Mouse (Mus musculus) embryonic facial prominence, embryonic 10.5 days (tissue): Measurements from ENCODE around the gene Kmt5a. TPM values are rescaled to one million over a fixed set of nuclear protein-coding genes. Genes with fewer than 3 reads are reported as not detected.
A peak's percentile ranks its signal among the peaks of the same experiment; 100 is the strongest.
"Not testable (repeated sequence)": the region's sequence is repeated elsewhere in the genome, so short reads cannot be mapped to it uniquely, and the experiment has no call there.

Experiments used
- DNase-seq: peaks from one replicate; pipeline ENCODE4 v3.0.0-alpha.2; 2017; ENCODE audit warnings: low spot score
- H3K27ac ChIP-seq: fragments of 300-500 bp; sonication (generic); replicated peaks from 2 replicates; pipeline ENCODE4 v1.5.1; 2016; ENCODE audit warnings: mild to moderate bottlenecking
- H3K27me3 ChIP-seq: fragments of 300-500 bp; sonication (generic); replicated peaks from 2 replicates; pipeline ENCODE4 v1.6.1; 2016; ENCODE audit warnings: low read depth, mild to moderate bottlenecking; ENCODE audit not compliant: poor library complexity, severe bottlenecking
- H3K36me3 ChIP-seq: fragments of 300-500 bp; sonication (generic); replicated peaks from 2 replicates; pipeline ENCODE4 v1.6.1; 2016; ENCODE audit warnings: mild to moderate bottlenecking, moderate library complexity
- H3K4me1 ChIP-seq: fragments of 300-500 bp; sonication (generic); 2 replicates; pipeline ENCODE4 v1.6.1; 2016
- H3K4me3 ChIP-seq: fragments of 300-500 bp; sonication (generic); 2 replicates; pipeline ENCODE4 v1.5.1; 2016; ENCODE audit warnings: mild to moderate bottlenecking, moderate library complexity
- H3K9me3 ChIP-seq: fragments of 300-500 bp; sonication (generic); 2 replicates; pipeline ENCODE4 v1.6.1; 2016; ENCODE audit warnings: mild to moderate bottlenecking
- WGBS: fragments of 180-500 bp; shearing (Covaris S2); methylation state at CpG from one replicate; pipeline ENCODE4 v1.1.7; 2016; 5-methylcytosine and 5-hydroxymethylcytosine counted together
- polyA plus RNA-seq: library from polyadenylated mRNA; unstranded; fragments of >200 nt; fragmentation: Nextera tagmentation; extraction: Ambion mirVana; gene quantifications from 2 replicates; pipeline ENCODE4 v1.2.1, GENCODE M21; 2016

The Kmt5a gene
- polyA plus RNA-seq, 1 experiment from 2014 or later = 48.5 TPM

DNA sequence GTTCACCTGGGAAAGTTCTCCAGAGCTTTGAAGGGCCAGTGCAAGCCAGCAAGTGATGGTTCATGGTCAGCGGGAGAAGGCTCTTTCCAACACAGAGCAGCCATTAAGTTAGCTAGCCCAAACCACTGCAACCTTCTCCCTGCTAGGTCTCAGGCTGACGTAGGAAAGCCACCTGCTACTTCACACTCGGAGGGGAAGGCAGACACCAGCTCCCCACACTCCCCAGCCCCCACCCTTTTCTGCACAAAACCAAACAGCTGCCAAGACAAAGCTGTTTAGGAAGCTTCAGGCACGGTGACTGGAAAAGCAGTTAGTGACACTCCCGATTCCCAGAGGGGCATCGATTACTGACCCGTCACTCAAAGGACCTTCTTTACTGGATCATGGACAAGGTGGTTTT is 55.8 kb downstream of the Kmt5a start:
- WGBS = 71% methylated on average over 7 of the region's 7 CpGs
- no peak overlapping the region for H3K27ac ChIP-seq
- H3K36me3 ChIP-seq = peaks cover 96% of the 10 kb centered on the region

DNA sequence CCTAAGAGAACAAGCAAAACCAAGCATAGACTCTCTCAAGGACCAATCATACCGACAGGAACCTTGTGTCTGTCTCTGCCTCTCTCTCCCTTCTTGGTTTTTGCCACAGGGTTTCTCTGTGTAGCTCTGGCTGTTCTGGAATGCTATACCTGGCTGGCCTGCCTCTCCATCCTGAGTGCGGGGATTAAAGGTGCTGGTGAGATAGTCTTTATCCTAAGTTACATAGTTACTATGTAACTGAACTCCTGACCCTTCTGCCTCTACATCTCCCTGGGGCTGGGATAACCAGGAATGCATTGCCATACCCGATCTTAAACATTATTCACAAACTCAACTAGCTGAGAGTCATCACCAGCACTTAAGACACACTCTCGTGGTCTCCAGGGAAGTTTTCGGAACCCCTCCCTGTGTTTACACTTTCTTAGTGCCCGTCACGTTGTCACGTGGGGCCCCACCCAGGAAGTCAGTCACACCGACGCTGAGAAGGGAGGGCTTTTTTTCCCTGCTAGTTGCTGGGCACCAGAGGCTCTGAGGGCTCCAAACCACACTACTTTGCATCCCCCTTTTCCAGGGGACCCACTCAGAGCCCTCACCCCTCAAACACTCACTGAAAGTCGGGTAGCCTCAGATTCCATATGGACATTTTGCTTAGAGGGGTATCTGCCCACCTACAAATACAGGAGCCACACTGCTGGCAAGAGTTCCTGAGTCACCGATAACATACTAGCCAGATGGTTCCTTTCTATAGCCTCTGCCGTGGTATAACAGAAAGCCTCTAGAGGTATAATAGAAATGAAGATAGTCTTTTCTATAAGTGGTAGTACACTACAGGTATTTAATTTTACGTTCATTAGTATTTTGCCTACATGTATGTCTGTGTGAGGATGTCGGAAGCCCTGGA is 57.1 kb downstream of the Kmt5a start:
- H3K27ac ChIP-seq = no peak overlapping the region
- no peak overlapping the region for H3K4me3 ChIP-seq
- H3K4me1 ChIP-seq = peaks cover 21% of the 10 kb centered on the region
- H3K36me3 ChIP-seq = peaks cover 96% of the 10 kb centered on the region
- no peaks in the 10 kb centered on the region for H3K9me3 ChIP-seq
- DNase-seq = no peak
- H3K27me3 ChIP-seq = no peaks in the 10 kb centered on the region
- WGBS = 80% methylated on average over 15 of the region's 15 CpGs

More for the DNA sequence above, 55.8 kb downstream of the Kmt5a start:
- Histone ChIP-seq H3K4me1 (peaks cover 21% of the 10 kb centered on the region), H3K27me3 (no peaks in the 10 kb centered on the region), H3K4me3 (no peak overlapping the region), H3K9me3 (no peaks in the 10 kb centered on the region)
- no peak for DNase-seq

DNA sequence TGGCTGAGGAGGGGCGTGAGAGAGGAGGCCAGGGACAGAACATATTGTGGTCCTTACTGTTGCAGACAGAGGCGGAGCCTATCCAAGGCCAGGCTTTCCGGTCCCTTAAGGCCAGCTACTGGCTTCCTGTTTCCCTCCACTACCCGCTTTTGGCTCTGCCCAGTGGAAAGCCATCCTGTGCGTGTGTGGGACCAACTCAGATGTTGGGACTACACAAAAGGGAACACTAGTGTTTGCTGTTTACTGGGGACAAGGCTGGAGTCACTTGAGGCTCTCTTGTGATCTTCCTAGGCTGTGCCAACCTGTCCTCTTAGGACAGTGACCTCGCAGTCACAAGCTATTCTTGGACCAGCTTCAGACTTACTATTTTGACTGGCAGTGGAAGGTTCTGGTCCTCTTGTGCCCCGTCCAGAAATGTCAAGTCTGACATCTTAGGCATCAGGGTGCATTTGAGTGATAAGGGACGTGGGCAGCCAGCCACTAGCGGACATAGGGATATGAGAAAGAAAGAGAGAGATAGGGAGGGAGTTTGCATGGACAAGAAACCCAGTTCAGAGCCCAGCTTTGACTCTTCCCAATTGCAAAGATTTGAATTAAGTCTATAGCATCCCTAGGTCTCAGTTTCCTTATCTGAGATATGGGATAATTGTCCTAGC is 58.6 kb downstream of the Kmt5a start:
- Histone ChIP-seq H3K4me1 (peaks cover 21% of the 10 kb centered on the region), H3K27me3 (no peaks in the 10 kb centered on the region), H3K4me3 (no peak overlapping the region), H3K27ac (no peak overlapping the region), H3K36me3 (peaks cover 96% of the 10 kb centered on the region), H3K9me3 (no peaks in the 10 kb centered on the region)
- DNase-seq = no peak
- WGBS = 66% methylated on average over 9 of the region's 9 CpGs

DNA sequence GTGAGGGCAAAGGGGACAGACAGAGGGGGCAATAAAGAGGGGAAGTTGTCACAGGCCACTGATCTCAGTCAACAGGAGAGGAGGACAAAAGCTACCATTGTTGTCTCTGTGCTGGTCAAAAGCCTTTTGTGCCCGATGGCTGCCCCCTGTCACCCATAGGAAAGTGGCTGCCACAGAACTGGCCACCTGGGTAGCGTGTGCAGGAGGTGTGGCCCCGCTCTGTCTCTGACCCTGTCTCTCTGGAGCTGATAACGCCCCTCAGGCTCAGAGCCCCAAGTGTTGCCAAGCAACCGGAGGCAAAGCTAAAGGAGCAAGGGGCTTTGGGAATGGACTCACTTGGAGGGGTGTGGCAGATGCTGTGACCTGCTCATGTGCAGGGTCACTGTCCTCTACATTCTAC is 59.3 kb downstream of the Kmt5a start:
- H3K4me3 ChIP-seq = no peak overlapping the region
- DNase-seq = peak; percentile 25
- peaks cover 95% of the 10 kb centered on the region for H3K36me3 ChIP-seq
- H3K4me1 ChIP-seq = peaks cover 21% of the 10 kb centered on the region
- WGBS = 23% methylated on average over 5 of the region's 5 CpGs
- H3K9me3 ChIP-seq = no peaks in the 10 kb centered on the region
- no peak overlapping the region for H3K27ac ChIP-seq
- H3K27me3 ChIP-seq = no peaks in the 10 kb centered on the region

DNA sequence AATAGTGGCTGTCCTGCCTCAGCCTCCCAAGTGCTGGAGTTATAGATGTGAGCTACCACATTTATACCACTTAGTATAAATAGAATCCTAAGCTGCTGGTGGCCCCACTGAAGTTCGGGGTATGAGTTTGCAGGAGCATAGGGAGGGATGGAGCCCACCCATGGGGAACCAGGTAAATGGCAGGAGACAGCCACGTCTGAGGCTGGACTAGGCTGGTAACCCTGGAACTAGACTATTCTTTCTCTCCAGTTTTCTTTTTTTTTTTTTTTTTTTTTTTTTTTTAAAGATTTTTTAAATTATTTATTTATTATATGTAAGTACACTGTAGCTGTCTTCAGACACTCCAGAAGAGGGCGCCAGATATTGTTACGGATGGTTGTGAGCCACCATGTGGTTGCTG is 60.3 kb downstream of the Kmt5a start:
- not testable (repeated sequence) for H3K9me3 ChIP-seq, DNase-seq, H3K4me3 ChIP-seq, H3K27me3 ChIP-seq, H3K27ac ChIP-seq
- Histone ChIP-seq H3K36me3 (peaks cover 93% of the 10 kb centered on the region), H3K4me1 (peaks cover 21% of the 10 kb centered on the region)
- WGBS = 88% methylated on average over 4 of the region's 4 CpGs

DNA sequence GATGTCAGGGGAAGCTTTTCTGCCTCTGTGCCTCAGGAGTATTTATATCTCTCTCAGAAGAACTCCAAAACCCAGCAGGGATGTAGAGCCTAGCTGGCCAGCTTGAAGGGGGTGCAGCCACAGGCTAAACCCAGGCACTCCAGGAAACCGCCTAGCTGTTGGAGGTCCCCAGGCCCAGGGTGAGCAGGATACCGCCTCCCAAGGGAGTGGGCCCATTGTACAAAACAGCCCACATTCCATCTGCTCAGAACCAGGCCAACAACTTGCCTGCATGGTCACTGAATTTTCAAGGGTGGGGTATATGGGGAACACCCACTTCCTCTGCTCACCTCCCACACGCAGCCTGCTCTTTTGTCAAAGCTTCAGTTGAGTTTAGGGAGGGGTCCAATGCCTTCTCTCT is 60.8 kb downstream of the Kmt5a start:
- Histone ChIP-seq H3K27ac (no peak overlapping the region), H3K27me3 (no peaks in the 10 kb centered on the region), H3K4me1 (peaks cover 21% of the 10 kb centered on the region), H3K4me3 (no peak overlapping the region), H3K36me3 (peaks cover 93% of the 10 kb centered on the region), H3K9me3 (no peaks in the 10 kb centered on the region)
- 95% methylated on average over 3 of the region's 3 CpGs for WGBS
- DNase-seq = no peak

DNA sequence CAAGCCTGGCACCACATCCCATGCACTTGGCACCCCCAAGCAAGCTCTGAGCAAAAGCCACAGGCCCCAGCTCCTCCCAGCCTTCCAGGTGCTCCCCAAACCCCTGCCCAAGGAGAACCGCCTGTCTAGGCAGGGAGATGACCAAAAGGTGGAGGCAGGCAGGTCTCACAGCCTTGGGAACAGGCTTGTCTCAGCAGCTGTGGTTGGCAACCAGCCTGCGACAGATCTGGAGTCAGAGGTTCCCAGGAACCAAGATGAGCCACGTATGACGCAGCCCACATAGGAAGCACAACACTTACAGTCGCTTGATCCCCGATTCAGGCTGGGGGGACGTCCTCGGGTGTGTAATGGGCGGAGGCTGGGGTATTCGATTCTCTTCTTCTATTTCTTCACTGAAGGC is 61.8 kb downstream of the Kmt5a start:
- WGBS = 94% methylated on average over 10 of the region's 10 CpGs
- DNase-seq = no peak
- Histone ChIP-seq H3K27ac (no peak overlapping the region), H3K36me3 (peaks cover 92% of the 10 kb centered on the region), H3K27me3 (no peaks in the 10 kb centered on the region), H3K9me3 (no peaks in the 10 kb centered on the region), H3K4me3 (no peak overlapping the region), H3K4me1 (peaks cover 18% of the 10 kb centered on the region)

DNA sequence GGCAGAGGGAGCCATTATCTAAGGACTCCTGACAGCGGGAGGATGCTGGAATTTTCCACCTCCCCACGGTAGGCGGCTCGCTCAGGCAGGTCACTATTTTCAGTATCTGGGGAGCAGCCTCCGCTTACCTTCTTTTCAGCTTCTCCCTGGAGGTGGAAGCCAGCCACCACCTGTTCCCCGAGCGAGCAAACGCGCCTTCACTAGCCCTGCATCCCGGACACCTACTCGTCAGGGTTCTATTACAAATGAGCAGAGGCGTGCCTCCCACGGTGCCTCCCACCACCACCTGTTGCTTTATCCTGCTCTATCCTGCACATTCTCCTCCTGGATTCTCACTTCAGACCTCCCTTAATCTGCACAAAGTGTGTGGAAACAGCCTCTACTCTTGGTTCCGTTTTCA is 64.0 kb downstream of the Kmt5a start:
- Histone ChIP-seq H3K27ac (no peak overlapping the region), H3K9me3 (no peaks in the 10 kb centered on the region), H3K27me3 (no peaks in the 10 kb centered on the region), H3K4me1 (peaks cover 24% of the 10 kb centered on the region), H3K36me3 (peaks cover 91% of the 10 kb centered on the region), H3K4me3 (no peak overlapping the region)
- 59% methylated on average over 14 of the region's 14 CpGs for WGBS
- no peak for DNase-seq

DNA sequence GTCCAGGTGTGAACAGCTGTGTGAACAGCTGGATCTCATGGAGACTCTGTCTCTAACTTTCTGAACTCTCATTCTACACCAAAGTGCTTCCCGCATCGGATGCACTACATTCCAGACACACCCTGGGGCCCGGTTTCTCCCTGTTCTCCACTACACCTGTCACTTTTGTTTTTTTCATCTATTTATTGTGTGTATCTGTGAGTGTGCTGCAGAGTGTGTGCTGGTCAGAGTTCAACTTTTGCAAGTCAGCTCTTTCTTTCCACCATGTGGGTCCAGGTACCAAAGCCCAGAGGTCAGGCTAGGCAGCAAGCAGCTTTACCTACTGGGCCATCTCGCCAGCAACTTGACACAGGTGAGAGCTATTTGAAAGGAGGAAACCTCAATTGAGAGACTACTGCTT is 65.5 kb downstream of the Kmt5a start:
- Histone ChIP-seq H3K4me3 (no peak overlapping the region), H3K27ac (no peak overlapping the region), H3K36me3 (peaks cover 95% of the 10 kb centered on the region), H3K9me3 (no peaks in the 10 kb centered on the region), H3K4me1 (peaks cover 17% of the 10 kb centered on the region), H3K27me3 (no peaks in the 10 kb centered on the region)
- 90% methylated on average over 4 of the region's 4 CpGs for WGBS
- no peak for DNase-seq

DNA sequence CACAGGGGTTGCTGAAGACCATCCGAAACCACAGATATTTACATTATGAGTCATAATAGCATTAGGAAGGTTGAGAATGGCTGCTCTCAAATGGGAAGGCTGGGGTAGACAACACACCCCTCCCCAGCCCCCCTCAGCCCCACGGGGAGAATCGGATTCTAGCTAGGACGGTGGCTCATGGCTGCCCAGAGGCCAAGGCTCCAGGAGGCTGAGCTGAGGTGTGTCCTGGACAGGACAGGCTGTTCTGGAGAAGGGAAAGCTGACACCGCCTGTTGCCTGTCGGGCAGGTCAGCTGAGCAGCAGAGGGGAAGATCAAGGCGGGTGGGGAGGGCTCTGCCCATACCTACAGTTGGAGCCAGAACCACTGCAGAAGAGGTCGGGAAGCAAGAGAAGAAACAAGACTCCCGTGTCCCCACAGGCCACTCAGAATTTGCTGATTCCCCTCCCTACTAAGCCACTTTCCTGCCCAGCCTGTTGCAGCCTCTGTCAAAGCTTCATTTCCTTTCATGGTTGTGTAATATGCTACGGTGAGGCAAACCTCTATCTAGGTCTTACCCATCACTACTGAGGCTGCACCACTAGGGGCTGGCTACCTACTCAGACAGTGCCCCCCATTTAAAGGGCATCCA is 67.1 kb downstream of the Kmt5a start:
- peaks cover 95% of the 10 kb centered on the region for H3K36me3 ChIP-seq
- peaks cover 17% of the 10 kb centered on the region for H3K4me1 ChIP-seq
- H3K27me3 ChIP-seq = no peaks in the 10 kb centered on the region
- DNase-seq = peak; percentile 34
- H3K9me3 ChIP-seq = no peaks in the 10 kb centered on the region
- 0 out of 2 replicates have a peak overlapping the region, but pooled peaks have one; percentile 8 for H3K27ac ChIP-seq
- WGBS = 56% methylated on average over 10 of the region's 10 CpGs
- H3K4me3 ChIP-seq = no peak overlapping the region

DNA sequence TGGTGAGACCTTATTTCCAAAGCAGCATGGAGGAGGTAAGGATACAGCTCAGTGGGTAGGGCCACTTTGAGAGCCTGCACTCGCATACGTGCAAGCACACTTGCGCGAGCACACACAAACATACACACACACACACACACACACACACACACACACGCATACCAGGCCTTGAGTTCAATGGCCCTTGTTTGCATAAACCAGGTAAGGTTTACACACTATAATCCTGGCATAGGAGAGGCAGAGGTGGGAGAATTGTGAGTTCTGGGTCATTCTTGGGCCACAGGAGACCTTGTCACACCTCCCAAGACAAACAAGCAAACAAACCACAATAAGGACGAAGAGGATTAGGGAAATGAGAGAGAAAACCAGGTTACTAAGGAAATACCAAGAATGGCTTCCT is 69.5 kb downstream of the Kmt5a start:
- Histone ChIP-seq H3K4me1 (peaks cover 17% of the 10 kb centered on the region), H3K36me3 (peaks cover 96% of the 10 kb centered on the region), H3K4me3 (no peak overlapping the region), H3K27ac (no peak overlapping the region), H3K9me3 (no peaks in the 10 kb centered on the region), H3K27me3 (no peaks in the 10 kb centered on the region)
- WGBS = 94% methylated on average over 6 of the region's 6 CpGs
- no peak for DNase-seq

DNA sequence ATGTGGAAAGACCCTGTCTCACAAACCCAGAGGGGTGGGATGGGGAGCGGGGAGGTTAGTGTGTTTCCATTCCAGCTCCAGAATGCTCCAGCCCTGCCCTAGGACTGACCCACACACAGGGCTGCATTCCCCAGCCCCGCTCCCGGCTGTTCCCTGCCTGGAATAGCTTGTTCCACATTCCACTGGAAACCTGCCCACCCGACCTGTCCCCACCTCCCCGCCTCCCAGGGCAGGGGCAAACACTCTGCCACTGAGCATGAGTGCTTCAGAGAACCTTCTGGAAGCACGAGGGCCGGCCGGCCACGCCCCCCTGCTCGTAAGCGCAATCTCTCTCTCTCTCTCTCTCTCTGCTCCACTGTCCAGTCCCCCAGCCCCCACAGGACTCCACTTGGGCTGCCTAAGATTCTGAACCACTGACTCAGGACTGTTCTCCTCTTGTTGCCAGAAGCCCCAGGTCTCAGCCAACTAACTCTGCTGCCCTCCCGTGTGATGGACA is 70.1 kb downstream of the Kmt5a start:
- Histone ChIP-seq H3K4me1 (peaks cover 17% of the 10 kb centered on the region), H3K36me3 (peaks cover 96% of the 10 kb centered on the region), H3K27me3 (no peaks in the 10 kb centered on the region), H3K9me3 (no peaks in the 10 kb centered on the region), H3K4me3 (no peak overlapping the region), H3K27ac (no peak overlapping the region)
- DNase-seq = no peak
- 83% methylated on average over 12 of the region's 12 CpGs for WGBS
